Mouse (Mus musculus) cerebral cortex, adult 2 months (tissue): ENCODE data around the gene Uba5.

Source experiments
- WGBS: fragments of 180-500 bp; shearing (Covaris S2); methylation state at CpG from one replicate; pipeline ENCODE4 v1.1.7; 2018; 5-methylcytosine and 5-hydroxymethylcytosine counted together

Uba5 gene

DNA sequence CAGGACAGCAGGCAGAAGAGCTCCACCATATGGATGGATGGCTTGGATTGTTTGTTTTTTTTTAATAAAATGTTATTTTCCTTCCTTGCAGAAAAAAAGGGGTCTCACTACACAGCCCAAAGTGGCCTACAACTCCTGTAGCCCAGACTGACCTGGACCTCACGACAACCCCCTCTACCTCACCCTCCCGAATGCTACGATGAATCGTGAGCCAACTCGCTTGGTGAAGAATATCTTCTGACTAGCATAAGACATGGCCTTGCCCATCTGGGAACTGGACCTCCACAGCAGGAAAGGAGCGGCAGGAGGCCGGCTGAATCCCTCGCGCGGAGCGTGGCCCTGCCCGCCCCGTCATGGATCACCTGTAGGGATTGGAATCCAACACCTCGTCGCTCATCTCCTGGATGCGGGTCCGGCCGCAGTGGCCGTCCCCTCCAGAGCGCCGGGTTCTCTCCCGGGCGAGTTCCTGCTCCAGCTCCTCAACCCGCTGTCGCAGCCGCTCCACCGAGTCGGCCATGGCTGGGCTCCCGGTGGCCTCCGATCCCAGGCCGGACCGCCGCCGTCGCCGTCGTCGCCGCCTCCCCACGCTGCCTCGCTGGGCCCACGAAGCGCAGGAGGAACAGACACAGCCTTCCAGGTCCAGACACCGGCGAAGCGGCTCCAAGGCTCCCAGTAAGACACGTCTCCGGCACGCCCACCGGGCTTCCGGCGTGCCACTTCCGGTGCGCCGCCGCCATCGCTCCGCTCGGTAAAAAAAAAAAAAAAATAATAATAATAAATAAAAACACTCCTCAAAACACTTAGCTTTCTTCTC, at the start of gene Uba5:
Gene Uba5 (minus strand): TSS at position 705 of the 814 bp plus-strand sequence.
- WGBS = under 1% methylated on average over 59 of the region's 59 CpGs

DNA sequence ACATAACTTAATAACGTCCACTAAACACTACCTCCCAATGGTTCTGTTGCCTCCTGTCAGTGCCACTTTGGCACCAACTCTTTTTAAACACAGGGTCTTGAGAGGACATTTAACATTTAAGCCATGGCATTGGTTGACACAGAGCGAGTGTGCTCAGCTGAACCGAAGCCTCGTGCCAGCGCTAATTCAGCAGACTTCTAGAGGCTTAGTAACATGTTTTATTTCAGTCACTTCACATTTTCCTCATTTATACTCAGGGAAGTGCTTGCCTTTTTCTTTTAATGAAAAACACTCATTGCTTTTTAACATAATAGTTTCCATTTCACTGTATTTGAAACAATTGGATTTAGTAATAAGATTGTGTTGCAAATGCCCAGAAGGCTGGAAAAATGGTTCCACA, 46.2 kb upstream of the Uba5 start:
- WGBS = 62% methylated on average over 5 of the region's 5 CpGs

DNA sequence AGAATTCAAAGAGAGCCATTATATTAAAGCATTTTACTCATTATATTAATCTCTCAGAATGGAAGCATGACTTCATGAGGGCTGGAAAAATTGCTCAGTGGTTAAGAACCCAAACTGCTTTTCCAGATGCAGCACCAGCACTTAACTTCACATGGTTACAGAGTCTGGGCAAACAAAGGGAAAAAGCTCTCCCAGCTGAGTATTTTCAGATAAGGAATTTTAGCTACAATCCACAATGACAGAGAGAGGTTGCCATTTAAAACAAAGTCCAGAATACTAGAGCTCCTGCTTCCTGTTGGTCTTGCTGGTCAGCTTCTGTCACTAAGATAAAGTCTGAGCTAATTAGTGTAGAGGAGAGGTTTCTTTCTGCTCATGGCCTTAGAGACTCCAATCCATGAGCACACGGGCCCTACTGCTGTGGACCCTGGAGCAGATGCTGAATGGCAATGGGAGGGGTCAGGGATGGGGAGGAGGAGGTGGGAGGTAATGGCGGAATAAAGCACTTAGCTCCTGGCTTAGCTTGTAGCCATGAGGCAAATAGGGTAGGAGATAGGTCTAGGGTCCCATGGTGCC, 45.7 kb upstream of the Uba5 start:
- 84% methylated on average over 2 of the region's 2 CpGs for WGBS

DNA sequence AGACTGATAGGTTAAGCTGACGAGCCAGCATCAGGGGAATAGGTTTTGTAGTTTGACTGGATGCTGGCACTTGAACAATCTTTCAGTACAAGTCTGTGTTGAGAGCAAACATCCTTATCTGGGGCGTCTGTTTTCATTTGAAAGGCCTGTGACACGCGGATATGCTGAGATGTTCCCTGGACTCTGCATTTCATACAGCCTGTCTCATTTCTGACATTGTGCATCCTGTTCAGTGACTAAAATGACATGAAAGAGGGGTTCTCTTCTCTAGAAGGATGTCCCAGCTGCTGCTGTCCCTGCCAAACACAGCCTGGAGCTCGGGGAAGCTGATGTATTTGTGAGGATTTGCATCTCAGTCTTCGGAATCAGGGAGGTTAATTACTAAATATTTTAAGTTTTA, 44.5 kb upstream of the Uba5 start:
- WGBS = 76% methylated on average over 6 of the region's 6 CpGs

DNA sequence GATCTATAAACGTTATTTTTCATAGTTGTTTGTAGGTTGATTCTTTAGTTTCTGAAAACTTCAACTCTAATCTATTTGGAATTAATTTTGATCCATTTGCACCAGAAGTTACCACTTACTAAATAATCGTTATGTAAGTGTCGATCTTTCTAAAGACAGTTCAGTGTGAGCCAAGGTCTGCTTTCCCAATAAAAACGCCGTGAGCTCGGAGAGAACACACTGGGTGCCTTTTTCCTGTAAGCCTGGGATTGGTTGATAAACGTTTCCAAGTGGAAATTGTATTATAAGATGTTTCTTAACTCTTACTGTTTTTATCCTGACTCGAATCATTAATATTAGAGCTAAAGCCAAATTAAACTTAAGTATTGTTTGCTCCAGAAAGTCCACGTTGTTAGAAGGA, 44.0 kb upstream of the Uba5 start:
- WGBS = 78% methylated on average over 9 of the region's 9 CpGs

DNA sequence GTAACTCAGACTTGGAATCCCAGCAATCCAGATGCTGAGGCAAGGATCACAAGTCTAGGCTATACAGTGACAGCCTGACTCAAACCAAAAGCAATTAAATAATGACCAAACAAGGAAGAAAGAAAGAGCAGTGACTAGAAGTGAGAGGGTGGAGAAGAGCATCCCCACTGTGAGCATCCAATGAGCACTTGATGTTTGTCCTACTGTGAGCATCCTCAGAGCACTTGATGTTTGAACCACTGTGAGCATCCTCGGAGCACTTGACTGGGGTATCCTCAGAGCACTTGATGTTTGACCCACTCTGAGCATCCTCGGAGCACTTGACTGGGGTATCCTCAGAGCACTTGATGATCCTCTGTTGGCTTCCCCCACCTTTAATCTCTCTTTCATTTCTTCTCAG, 42.1 kb upstream of the Uba5 start:
- WGBS = 90% methylated on average over 2 of the region's 2 CpGs

DNA sequence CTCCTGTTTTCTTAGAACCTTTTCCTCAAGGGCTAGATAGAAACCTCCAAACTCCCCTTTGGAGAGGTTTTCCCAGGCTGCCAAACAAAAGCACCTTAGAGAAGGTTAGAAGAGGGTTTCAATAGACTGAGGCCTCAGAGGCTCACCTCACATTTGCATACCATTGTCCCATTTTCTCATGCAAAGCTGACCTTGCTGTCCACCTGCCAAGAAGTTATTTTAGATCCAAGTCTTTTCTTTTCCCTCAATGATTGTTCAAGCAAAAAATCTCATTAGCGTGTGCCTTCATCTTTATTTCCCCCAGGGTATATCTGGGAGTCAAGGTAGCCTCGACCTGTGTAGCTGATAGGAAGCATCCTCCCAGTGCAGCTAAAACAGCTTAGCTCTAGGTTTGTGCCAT, 40.0 kb upstream of the Uba5 start:
- WGBS = 75% methylated on average over 2 of the region's 2 CpGs

DNA sequence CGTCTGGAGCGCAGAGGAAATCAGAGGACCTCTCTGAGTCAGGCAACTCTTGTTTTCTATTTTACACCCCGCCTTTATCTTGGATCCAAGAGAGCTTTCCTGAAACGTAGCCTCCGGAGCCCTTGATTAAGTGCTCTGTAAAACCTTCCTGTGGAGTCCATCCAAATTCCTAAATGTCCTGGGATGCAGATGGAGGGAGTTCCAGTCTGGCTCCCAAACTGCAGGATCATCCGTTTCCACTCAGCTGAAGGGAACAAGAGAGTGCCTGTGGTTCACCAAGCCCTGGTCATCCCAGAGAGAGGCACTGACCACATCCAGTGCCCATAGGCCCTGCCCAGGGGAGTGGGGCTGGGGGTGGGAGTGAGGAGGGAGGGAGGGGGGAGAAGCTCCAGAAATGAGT, 39.4 kb upstream of the Uba5 start:
- WGBS = 50% methylated on average over 6 of the region's 6 CpGs

DNA sequence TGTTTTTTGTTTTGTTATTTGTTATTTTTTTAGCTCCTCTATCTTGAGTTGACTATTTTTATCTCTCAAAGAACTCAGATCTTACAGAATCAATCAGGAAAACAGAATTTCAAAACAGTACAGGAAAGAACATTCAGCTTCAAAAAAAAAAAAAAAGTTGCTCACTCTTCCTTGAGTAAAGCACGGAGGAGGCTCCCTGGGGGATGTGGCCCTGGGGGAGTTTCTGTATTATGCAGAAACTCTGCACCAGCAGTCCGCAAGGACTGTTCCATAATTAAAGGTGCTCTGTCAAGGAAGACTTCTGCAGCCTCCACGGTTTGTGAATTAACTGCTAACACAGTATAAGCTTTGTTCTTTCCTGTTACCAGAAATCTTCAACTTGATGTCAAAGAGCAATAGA, 38.5 kb upstream of the Uba5 start:
- WGBS = 34% methylated on average over 3 of the region's 3 CpGs

DNA sequence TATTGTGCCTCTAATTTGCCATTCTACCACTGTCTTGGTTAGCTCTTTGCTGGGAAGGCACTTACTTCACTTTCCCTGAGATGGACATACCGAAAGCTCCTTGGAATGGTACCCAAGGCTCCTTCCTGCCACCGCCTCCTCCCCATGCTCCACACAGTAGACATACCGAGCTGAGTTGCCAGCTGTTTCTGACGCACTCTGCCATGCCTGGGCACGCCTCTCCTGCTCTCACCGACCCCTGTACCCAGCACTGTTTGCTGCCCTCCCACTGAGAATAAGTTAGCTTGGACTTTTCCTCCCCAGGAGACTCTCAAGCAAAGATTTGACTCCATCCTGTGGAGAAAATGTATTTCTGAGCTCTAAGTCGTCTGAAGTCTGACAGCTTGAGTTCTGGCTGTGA, 37.9 kb upstream of the Uba5 start:
- 60% methylated on average over 7 of the region's 7 CpGs for WGBS

DNA sequence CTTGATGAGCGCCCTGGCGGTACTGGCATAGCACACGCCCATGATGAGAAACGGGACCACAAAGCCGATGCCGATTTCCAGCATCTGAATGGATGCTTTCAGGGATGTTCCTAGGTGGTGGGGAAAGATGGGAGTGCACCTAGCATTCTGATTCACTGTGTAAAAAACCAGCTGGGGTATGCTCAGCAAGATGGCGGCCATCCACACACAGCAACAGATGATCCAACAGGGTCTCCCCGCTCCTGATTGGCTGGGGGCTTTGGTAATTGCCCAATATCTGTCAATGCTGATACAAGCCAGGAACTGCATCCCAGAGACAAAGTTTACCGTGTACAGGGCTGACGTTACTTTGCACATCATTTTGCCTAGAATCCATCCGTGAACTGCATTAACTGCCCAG, 36.1 kb upstream of the Uba5 start:
- 92% methylated on average over 11 of the region's 11 CpGs for WGBS

DNA sequence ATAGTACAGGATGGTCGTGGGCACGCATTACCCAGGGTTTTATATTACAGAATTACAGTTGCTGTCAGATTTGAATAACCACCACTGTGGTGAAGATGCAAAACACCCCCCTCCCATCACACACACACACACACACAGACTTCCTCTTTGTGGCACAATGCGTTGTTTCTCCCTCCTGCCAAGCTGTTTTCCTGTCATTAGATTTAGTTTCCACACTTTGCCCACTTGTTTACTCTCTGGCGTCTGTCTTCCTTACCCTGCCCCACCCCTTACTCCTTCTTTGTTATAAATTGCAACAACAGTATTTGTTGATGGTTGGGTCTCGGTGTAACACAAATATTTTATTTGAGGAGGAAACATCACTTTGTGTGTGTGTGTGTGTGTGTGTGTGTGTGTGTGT, 35.3 kb upstream of the Uba5 start:
- WGBS = 72% methylated on average over 5 of the region's 5 CpGs

DNA sequence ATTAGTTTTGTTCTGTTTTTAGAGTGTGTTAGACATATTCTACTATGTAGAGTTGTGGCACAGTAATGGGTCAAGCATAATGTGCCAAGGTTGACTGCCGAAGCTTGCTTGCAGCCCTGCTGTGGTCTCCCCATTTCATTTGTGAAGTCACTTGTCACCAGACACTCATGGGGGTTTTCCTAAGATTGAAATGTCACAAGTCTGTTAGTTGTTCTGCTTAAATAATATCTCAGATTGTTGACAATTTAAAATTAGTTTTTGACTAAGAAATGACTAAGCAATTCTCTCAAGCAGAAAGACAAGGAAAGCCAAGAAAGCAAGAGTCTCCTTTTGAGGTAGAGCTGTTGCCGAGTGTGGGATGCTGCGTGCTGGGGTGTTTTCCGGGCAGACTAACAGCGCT, 30.0 kb upstream of the Uba5 start:
- 79% methylated on average over 5 of the region's 5 CpGs for WGBS

DNA sequence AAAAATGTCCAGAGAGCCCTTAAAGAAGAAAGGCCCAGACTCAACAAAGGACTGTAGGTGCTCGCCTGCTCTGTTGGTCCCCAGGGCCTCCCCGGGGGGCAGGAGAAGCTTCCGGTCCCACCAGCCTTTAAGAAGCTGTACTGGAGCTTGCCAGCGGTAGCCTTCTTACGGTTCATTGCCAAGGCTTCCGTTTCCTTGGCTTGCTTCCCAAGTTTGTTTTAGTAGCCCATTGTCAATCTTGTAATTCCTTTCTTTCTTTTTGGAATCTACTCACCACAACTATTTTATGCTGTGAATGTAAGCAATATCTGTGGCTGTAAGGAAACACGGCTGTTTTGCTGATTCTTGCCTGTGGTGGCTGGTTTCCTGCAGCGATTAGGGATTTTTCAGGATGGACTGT, 25.6 kb upstream of the Uba5 start:
- WGBS = 45% methylated on average over 8 of the region's 8 CpGs

DNA sequence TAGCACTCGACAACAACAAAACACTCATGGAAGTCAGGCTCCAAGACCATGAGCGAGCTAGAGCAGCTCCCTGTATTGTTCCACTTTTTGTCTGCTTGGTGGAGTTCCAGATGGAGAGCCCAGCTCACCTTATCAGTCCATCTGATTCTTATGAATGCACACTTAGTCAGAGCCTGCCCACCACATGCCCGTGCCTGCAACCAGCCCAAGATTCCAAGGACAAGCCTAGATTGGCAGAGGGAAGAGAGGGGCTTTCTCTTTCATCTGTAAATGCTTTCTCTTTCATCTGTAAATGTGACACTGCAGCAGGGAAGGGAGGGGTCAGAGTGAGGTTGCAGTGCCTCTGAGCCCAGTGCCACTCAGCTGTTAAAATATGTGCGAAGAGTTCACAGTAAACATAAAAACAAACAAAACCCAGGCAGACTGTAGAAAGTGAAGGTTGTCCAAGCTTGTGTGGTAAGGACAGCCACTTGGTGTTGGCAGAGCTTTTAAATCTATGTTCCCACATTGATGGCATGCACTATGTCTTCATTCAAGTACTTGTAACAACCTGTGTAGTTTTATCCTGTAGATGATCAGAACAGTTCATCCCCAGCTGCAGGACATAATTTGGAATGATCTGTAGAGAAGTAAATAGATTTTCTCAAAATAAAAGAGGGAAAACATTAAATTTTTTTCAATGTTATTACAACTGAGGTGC, 22.9 kb upstream of the Uba5 start:
- WGBS = 75% methylated on average over 4 of the region's 4 CpGs

DNA sequence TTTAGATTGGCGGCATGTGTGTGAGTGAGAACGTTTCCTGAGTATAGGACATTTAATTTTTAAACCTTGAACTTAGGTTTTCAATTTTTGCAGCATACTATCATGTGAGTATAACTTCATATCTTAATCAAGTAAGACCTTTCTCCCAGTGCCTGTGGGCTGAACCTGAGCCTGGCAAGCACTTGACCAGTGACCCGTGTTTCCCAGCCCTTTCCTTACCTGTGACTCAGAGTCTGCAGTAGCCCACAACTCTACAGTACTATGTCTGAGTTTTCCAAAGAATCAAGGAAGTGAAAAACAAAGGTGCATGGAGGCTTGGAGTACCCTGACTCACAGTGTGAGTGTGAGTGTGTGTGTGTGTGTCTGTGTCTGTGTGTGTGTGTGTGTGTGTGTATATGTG, 17.1 kb upstream of the Uba5 start:
- 81% methylated on average over 3 of the region's 3 CpGs for WGBS

DNA sequence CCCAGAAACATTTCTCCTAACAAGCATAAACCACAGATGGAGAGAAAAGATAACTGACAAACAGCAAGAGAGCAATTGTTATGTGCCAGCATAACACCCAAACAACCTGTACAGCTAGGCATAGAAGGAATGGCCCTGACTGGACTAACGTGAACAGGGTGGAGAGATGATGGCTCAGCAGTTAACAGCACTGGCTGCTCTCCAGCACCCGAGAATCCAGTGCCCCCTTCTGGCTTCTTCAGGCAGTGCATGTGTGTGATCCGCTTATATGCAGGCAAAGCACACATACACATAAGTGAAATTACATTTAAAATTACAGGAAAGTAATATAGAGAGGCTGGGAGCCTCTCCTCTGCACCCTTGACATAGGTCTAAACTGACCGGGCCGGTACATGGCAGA, 16.4 kb upstream of the Uba5 start:
- 62% methylated on average over 5 of the region's 5 CpGs for WGBS

DNA sequence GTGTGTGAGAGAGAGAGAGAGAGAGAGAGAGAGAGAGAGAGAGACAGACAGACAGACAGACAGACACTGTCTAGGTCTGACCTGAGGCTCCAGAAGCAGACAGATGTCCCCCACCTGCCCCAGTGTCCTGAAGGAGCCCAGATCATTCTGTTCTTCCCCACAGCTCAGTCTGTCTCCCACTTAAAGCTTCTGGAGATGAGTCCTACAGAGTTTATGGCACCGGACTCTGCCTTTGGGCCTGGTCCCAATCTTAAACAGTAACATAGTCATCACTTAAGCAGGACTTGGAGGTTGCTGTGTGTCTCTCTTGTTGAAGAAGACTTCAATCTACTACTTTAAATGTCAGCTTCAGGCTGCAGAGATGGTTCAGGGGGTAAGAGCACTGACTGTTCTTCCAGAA, 15.8 kb upstream of the Uba5 start:
- 97% methylated on average over 1 of the region's 1 CpGs for WGBS

DNA sequence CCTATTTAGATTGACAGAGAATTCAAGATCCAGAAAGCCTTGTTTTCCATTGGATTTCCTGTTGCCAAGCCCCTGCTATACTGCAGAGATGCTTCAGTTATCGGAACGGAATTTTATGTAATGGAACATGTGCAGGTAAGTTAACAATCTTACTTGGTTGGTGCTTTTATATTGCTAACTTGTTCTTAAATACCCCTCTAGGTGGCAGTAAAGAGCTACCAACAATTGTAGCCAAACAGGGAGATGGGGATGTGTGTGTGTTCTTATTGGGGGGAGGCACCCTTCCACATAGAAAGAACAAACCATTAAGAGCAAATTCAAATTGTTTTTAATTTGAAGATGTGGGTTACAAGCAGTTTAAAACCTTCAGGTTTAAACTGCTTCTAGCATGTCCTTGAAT, 12.9 kb upstream of the Uba5 start:
- 86% methylated on average over 2 of the region's 2 CpGs for WGBS

DNA sequence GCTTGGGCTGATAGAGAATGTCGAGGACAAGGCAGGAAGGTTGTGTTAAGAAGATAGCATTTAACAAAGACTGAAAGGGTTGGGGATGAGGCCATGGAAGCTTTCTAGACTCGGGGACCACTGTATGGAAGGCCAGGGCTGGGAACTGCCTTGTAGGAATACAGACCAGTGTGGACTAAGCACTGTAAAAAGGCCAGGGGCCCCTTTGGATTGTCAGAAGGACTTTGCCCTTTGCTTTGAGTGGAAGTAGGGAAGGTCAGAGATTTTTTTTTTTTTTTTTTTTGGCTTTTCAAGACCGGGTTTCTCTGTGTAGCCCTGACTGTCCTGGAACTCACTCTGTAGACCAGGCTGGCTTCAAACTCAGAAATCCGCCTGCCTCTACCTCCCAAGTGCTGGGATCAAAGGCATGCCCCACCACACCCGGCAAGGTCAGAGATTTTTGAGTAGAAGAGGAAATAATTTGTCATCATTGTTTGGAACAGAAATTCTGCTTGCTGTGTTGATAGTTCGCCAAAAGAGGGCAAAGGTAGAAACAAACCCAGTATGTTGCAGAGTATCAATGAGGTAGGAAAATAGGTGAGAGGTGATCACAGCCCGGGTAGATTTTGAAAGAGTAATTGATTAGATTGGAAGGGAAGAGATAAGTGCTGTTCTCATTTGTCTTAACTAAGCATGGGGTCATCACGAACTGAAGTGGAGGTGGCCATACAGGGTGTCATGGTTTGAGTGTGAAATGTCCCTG, 8.1 kb upstream of the Uba5 start:
- WGBS = 83% methylated on average over 8 of the region's 8 CpGs

DNA sequence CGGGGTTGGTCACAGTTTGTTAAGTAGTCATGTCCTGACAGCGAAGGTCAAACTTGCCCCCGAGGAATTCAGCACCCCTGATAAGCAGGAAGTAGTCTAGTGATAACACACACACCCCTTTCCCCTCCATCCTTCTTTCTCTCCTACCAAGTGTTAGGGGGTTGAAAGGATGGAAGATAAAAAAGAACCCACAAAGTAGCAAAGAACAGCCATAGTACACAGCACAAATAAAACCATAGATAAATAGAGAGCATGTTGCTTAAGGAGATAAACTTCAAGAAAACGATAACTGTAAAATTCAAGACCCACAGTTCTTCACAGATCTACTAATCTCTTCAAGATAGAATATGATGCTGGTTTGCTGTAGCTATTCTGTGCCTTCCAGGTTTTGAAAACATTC, 7.3 kb upstream of the Uba5 start:
- 92% methylated on average over 4 of the region's 4 CpGs for WGBS

DNA sequence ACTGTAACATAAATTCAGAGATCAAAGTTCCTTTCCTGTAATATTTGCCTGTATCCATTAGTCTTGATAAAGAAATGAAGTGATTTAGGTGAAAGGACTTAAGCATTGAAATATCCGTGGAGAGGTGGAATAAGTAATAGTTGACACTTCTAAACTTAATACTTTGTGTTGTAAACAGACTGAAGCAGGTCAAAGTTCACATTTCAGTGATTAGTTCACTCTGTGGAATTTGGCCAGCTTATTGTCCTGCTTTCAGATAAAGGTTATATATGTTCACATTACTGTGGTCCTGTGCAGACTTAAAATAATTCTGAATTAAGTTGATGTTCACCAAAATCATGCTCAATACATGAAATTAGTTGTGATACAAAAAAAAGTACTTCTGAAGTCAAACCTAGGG, 1.6 kb upstream of the Uba5 start:
- WGBS = 34% methylated on average over 1 of the region's 1 CpGs
